ENCODE assay signal across 9 mouse cellular contexts in genomic region chr11:30291155-30291554, GRCm38 (mm10). TPM values are rescaled to one million over a fixed set of nuclear protein-coding genes. Genes with fewer than 3 reads are reported as not detected.
DNase-seq lines count a peak whose midpoint lies in the region; ATAC-seq and TF ChIP-seq lines count a peak whose summit lies in the region.
"Had no signal": no experiment of that assay in that cellular context is flagged by ENCODE, and none has a peak within 500 bp of the region (broad histone marks: within the 10 kb centered on the region; RNA-seq: fewer than 3 reads in every experiment).

No protein-coding gene starts in this region.

- no peak for TF ChIP-seq CTCF in kidney, postnatal 0 days (IDR thresholded peaks at IDR 0.05; ENCODE audit: low read depth)

- no peaks in the 10 kb centered on the region for H3K36me3 ChIP-seq in liver, embryonic 11.5 days (ENCODE audit: control insufficient read depth, insufficient read depth, low read length)
- no peaks in the 10 kb centered on the region for H3K36me3 ChIP-seq in kidney, postnatal 0 days (ENCODE audit: insufficient read depth, low read length)
- H3K36me3 ChIP-seq in stomach, embryonic 14.5 days (ENCODE audit: control insufficient read depth, insufficient read depth, low read length) = no peaks in the 10 kb centered on the region

- peak; percentile 11 for DNase-seq in liver
- no peak for DNase-seq in liver, embryonic 11.5 days (ENCODE audit: low spot score)
- DNase-seq in kidney, postnatal 0 days (ENCODE audit: low spot score) = peak; percentile 90
- DNase-seq in thymus, postnatal 36 days = no peak
- no peak for DNase-seq in cerebellum, postnatal 36 days
- no peak for DNase-seq in thymus, adult 18-20 months

- H3K4me1 ChIP-seq in liver, embryonic 11.5 days (replicated peaks; ENCODE audit: control insufficient read depth, insufficient read depth, low read length) = no peaks in the 10 kb centered on the region; the same call in 1 of the 2 replicates
- peaks cover 5% of the 10 kb centered on the region; the same call in 1 of the 2 replicates for H3K4me1 ChIP-seq in kidney, postnatal 0 days (replicated peaks; ENCODE audit: insufficient read depth, low read length)
- no peaks in the 10 kb centered on the region for H3K4me1 ChIP-seq in stomach, embryonic 14.5 days (ENCODE audit: control insufficient read depth, insufficient read depth, low read length)

- no peaks in the 10 kb centered on the region for H3K9me3 ChIP-seq in liver, embryonic 11.5 days (ENCODE audit: control insufficient read depth, low read length)
- no peaks in the 10 kb centered on the region for H3K9me3 ChIP-seq in kidney, postnatal 0 days (replicated peaks; ENCODE audit: low read length)
- no peaks in the 10 kb centered on the region for H3K9me3 ChIP-seq in stomach, embryonic 14.5 days (ENCODE audit: control insufficient read depth, low read depth, low read length)

- no peak overlapping the region for H3K4me3 ChIP-seq in liver, embryonic 11.5 days (ENCODE audit: low read depth, low read length)
- no peak overlapping the region for H3K4me3 ChIP-seq in kidney, postnatal 0 days (replicated peaks; ENCODE audit: low read depth, low read length)
- no peak overlapping the region for H3K4me3 ChIP-seq in stomach, embryonic 14.5 days (ENCODE audit: low read depth, low read length)

- no peak overlapping the region for H3K9ac ChIP-seq in liver, embryonic 11.5 days (ENCODE audit: low read depth, low read length)
- H3K9ac ChIP-seq in kidney, postnatal 0 days (ENCODE audit: low read depth, low read length) = no peak overlapping the region
- no peak overlapping the region for H3K9ac ChIP-seq in stomach, embryonic 14.5 days (replicated peaks; ENCODE audit: low read depth, low read length)

- WGBS in liver, embryonic 11.5 days = 28% methylated on average over 8 of the region's 8 CpGs
- WGBS in kidney, postnatal 0 days = 20% methylated on average over 8 of the region's 8 CpGs
- WGBS in stomach, embryonic 14.5 days = 36% methylated on average over 8 of the region's 8 CpGs

- H3K4me2 ChIP-seq in liver, embryonic 11.5 days = no peak overlapping the region
- H3K4me2 ChIP-seq in kidney, postnatal 0 days (ENCODE audit: low read length) = 0 out of 2 replicates have a peak overlapping the region, but pooled peaks have one; percentile 15
- no peak overlapping the region for H3K4me2 ChIP-seq in stomach, embryonic 14.5 days (replicated peaks; ENCODE audit: low read depth, low read length)

- H3K27ac ChIP-seq in liver, embryonic 11.5 days (ENCODE audit: low read depth, low read length) = no peak overlapping the region
- H3K27ac ChIP-seq in kidney, postnatal 0 days = peak overlapping the region; percentile 77
- no peak overlapping the region; the same call in 1 of the 2 replicates for H3K27ac ChIP-seq in stomach, embryonic 14.5 days (ENCODE audit: low read length)

- ATAC-seq in liver, embryonic 11.5 days (replicated peaks; ENCODE audit: low FRiP score) = no peak
- ATAC-seq in granulocyte monocyte progenitor cell, adult 5-6 weeks (replicated peaks; ENCODE audit: poor library complexity, severe bottlenecking) = 0 out of 2 replicates have a peak, but pooled peaks have one; percentile 35
- 0 out of 2 replicates have a peak, but pooled peaks have one; percentile 43 for ATAC-seq in kidney, postnatal 0 days (replicated peaks; ENCODE audit: low FRiP score, low read depth)
- peak; percentile 58; the same call in 1 of the 2 replicates for ATAC-seq in stomach, embryonic 14.5 days (ENCODE audit: insufficient number of reproducible peaks, insufficient read depth, low FRiP score, low read depth)
- ATAC-seq: Patski had no signal

- H3K27me3 ChIP-seq in liver, embryonic 11.5 days (replicated peaks; ENCODE audit: control insufficient read depth, insufficient read depth, low read length) = no peaks in the 10 kb centered on the region
- H3K27me3 ChIP-seq in kidney, postnatal 0 days (ENCODE audit: insufficient read depth, low read length) = no peaks in the 10 kb centered on the region
- H3K27me3 ChIP-seq in stomach, embryonic 14.5 days (ENCODE audit: control insufficient read depth, insufficient read depth, low read length) = no peaks in the 10 kb centered on the region
- H3K27me3 ChIP-seq: Patski had no signal

RNA-seq across cellular contexts. Expression of gene Sptbn1, which starts 23.2 kb away (rescaled TPM):
- 43.7 and 45.8 TPM in 2 replicates for polyA plus RNA-seq in liver, embryonic 11.5 days (2014; fragmentation: Nextera tagmentation; extraction: Ambion mirVana)
- 101 and 117 TPM in 2 replicates for total RNA-seq in granulocyte monocyte progenitor cell, adult 5-6 weeks (2014; fragmentation: Nextera tagmentation)
- total RNA-seq in granulocyte monocyte progenitor cell, adult 5-6 weeks (2017) = 159 and 165 TPM in 2 replicates
- polyA plus RNA-seq in kidney, postnatal 0 days (2015; fragmentation: Nextera tagmentation; extraction: Ambion mirVana) = 117 and 119 TPM in 2 replicates
- 136 and 137 TPM in 2 replicates for polyA plus RNA-seq in stomach, embryonic 14.5 days (2014; fragmentation: Nextera tagmentation; extraction: Ambion mirVana)

Comparison
In these comparisons a context has a peak if more than half of its experiments do, and no peak if none do; other contexts are left out.
1. DNase-seq: peak in liver (single experiment) and kidney, postnatal 0 days (single experiment); none in liver, embryonic 11.5 days (single experiment), thymus, postnatal 36 days (0 of 2), cerebellum, postnatal 36 days (0 of 2) and thymus, adult 18-20 months (0 of 2).